Mouse (Mus musculus) liver, adult 2 months (tissue): ENCODE results near the gene Ocln.
"Not testable (repeated sequence)": the region's sequence is repeated elsewhere in the genome, so short reads cannot be mapped to it uniquely, and the experiment has no call there.

Source experiments
- CTCF ChIP-seq: fragments of 200-500 bp; IDR thresholded peaks from 2 replicates; pipeline ENCODE4 v1.5.1; 2011; ENCODE audit warnings: low read depth, low read length, control low read depth
- POLR2A ChIP-seq: fragments of 200-500 bp; IDR thresholded peaks from 2 replicates; pipeline ENCODE4 v1.6.1; 2011; ENCODE audit warnings: low read length, control low read depth; ENCODE audit not compliant: insufficient read depth; ENCODE audit errors: extremely low read depth

DNA sequence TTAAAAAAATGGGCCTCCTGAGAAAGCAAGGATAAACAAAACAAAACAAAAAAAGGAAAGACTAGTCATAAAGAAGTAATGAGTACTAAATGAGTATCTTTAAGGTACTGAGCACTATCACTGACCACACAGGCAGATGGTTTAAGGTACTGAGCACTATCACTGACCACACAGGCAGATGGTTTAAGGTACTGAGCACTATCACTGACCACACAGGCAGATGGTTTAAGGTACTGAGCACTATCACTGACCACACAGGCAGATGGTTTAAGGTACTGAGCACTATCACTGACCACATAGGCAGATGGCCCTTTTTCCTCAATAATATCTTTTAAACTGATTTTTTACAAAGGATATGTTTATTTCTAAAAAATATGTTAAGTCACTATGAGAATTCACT, 52.9 kb downstream of the Ocln start:
- not testable (repeated sequence) for TF ChIP-seq POLR2A, CTCF
